Mouse (Mus musculus) heart, adult 8-10 months (tissue): ENCODE results near the gene Dpm2. TPM values are rescaled to one million over a fixed set of nuclear protein-coding genes. Genes with fewer than 3 reads are reported as not detected.

Experiments
- DNase-seq: peaks from one replicate; pipeline ENCODE4 v3.0.0; 2022; ENCODE audit warnings: low spot score
- total RNA-seq, 4 experiments: library from RNA; stranded (reverse); gene quantifications; 2 replicates each; pipeline ENCODE4 v1.2.4; 2022

Dpm2 gene
- total RNA-seq, 4 experiments from 2014 or later = 16.5 to 22.2 (median 18.6) TPM

- no peak for DNase-seq
Observed at GRCm38 (mm10) chr2:32608778-32609435, 38.2 kb downstream of the Dpm2 start.

- no peak for DNase-seq
Observed at GRCm38 (mm10) chr2:32610610-32611229, 40.1 kb downstream of the Dpm2 start.

- no peak for DNase-seq
Observed at GRCm38 (mm10) chr2:32612274-32612673, 41.6 kb downstream of the Dpm2 start.

- no peak for DNase-seq
Observed at GRCm38 (mm10) chr2:32617109-32617508, 46.5 kb downstream of the Dpm2 start.

- DNase-seq = no peak
Observed at GRCm38 (mm10) chr2:32617601-32618000, 46.9 kb downstream of the Dpm2 start.

GRCm38 (mm10) chr2:32618051-32618450 is 47.4 kb downstream of the Dpm2 start:
- DNase-seq = no peak

GRCm38 (mm10) chr2:32620682-32621516 is 50.2 kb downstream of the Dpm2 start:
- peak; percentile 86 for DNase-seq

GRCm38 (mm10) chr2:32621517-32621859 is 50.8 kb downstream of the Dpm2 start, which contains the start of gene Ak1:
Ak1 (plus strand) TSS chr2:32621758.
- no peak for DNase-seq

Other genes starting within 250 kb of the Dpm2 start
- 10 to 100 TPM; 25.8 to 34.9 (median 28.0) TPM for gene Ciz1, start 218.5 kb upstream of the Dpm2 start, total RNA-seq
- 1 to 10 TPM; 3.5 to 7.5 (median 4.6) TPM for gene Dnm1, start 217.5 kb upstream of the Dpm2 start, total RNA-seq
- gene 1110008P14Rik, start 188.9 kb upstream of the Dpm2 start, total RNA-seq = 10 to 100 TPM; 43.8 to 49.1 (median 45.3) TPM
- gene Lcn2, start 182.6 kb upstream of the Dpm2 start, total RNA-seq = 1 to 10 TPM; 3.7 to 7.2 (median 6.4) TPM
- 10 to 100 TPM; 58.8 to 71.3 (median 63.6) TPM for gene Ptges2, start 175.0 kb upstream of the Dpm2 start, total RNA-seq
- 1 to 10 TPM; 3.4 to 4.4 (median 3.5) TPM for gene Naif1, start 120.4 kb upstream of the Dpm2 start, total RNA-seq
- 1 to 10 TPM; 6.4 to 7.8 (median 7.0) TPM for gene Slc25a25, start 119.4 kb upstream of the Dpm2 start, total RNA-seq
- gene Fam102a, start 35.5 kb upstream of the Dpm2 start, total RNA-seq = 10 to 100 TPM in 1 of 4 experiments, 1 to 10 TPM in 3; 6.8 to 10.9 (median 8.6) TPM
- gene Pip5kl1, start 3.9 kb downstream of the Dpm2 start, total RNA-seq = under 1 TPM in 1 of 4 experiments, not detected in 3; 0.34 TPM
- not detected for gene 9430097D07Rik, start 4.8 kb downstream of the Dpm2 start, total RNA-seq
- gene St6galnac4, start 16.2 kb downstream of the Dpm2 start, total RNA-seq = 10 to 100 TPM; 15.6 to 23.2 (median 20.7) TPM
- 100 to 1,000 TPM; 102 to 131 (median 114) TPM for gene St6galnac6, start 28.9 kb downstream of the Dpm2 start, total RNA-seq
- 100 to 1,000 TPM; 656 to 809 (median 697) TPM for gene Ak1, start 50.9 kb downstream of the Dpm2 start, total RNA-seq
- 100 to 1,000 TPM; 111 to 143 (median 126) TPM for gene Eng, start 75.7 kb downstream of the Dpm2 start, total RNA-seq
- 1 to 10 TPM; 5.5 to 6.0 (median 5.8) TPM for gene Fpgs, start 133.3 kb downstream of the Dpm2 start, total RNA-seq
- gene Cdk9, start 142.2 kb downstream of the Dpm2 start, total RNA-seq = 10 to 100 TPM; 23.3 to 27.1 (median 25.7) TPM
- 10 to 100 TPM; 16.4 to 28.8 (median 21.7) TPM for gene Sh2d3c, start 150.2 kb downstream of the Dpm2 start, total RNA-seq
- not detected for gene 6330409D20Rik, start 170.2 kb downstream of the Dpm2 start, total RNA-seq
- 10 to 100 TPM in 1 of 4 experiments, 1 to 10 TPM in 3; 7.8 to 10.1 (median 8.2) TPM for gene Tor2a, start 186.4 kb downstream of the Dpm2 start, total RNA-seq
- gene Ttc16, start 204.8 kb downstream of the Dpm2 start, total RNA-seq = under 1 TPM in 1 of 4 experiments, not detected in 3; 0.19 TPM
- gene Ptrh1, start 204.9 kb downstream of the Dpm2 start, total RNA-seq = 1 to 10 TPM; 2.7 to 4.0 (median 3.2) TPM
- gene Cfap157, start 213.6 kb downstream of the Dpm2 start, total RNA-seq = not detected